Mouse (Mus musculus): ENCODE measurements around the gene Gm45140. TPM values are rescaled to one million over a fixed set of nuclear protein-coding genes. Genes with fewer than 3 reads are reported as not detected.
A peak's percentile ranks its signal among the peaks of the same experiment; 100 is the strongest.
"Not testable (repeated sequence)": the region's sequence is repeated elsewhere in the genome, so short reads cannot be mapped to it uniquely, and the experiment has no call there.

Gm45140 gene
- polyA plus RNA-seq, 1 experiment from 2014 or later, result 2.3 TPM

GRCm38 (mm10) chr6:87778294-87779173 is 57.1 kb downstream of the Gm45140 start:
- ATAC-seq (replicated peaks; ENCODE audit: insufficient number of reproducible peaks, low FRiP score, low TSS enrichment), result 0 out of 2 replicates have a peak, but pooled peaks have one; percentile 39
- Histone ChIP-seq H3K4me2 (no peak overlapping the region), H3K27me3 (ENCODE audit: control insufficient read depth, insufficient read depth, low read length) (no peaks in the 10 kb centered on the region), H3K4me1 (ENCODE audit: control insufficient read depth, insufficient read depth, low read length) (no peaks in the 10 kb centered on the region), H3K4me3 (ENCODE audit: low read depth, low read length) (no peak overlapping the region), H3K27ac (ENCODE audit: low read depth, low read length) (no peak overlapping the region), H3K9me3 (replicated peaks; ENCODE audit: control insufficient read depth, low read length) (no peaks in the 10 kb centered on the region), H3K36me3 (ENCODE audit: control insufficient read depth, insufficient read depth, low read length) (no peaks in the 10 kb centered on the region), H3K9ac (ENCODE audit: low read depth, low read length) (no peak overlapping the region)
- WGBS (ENCODE audit: insufficient replicate concordance), result 68% methylated on average over 11 of the region's 11 CpGs

DNA sequence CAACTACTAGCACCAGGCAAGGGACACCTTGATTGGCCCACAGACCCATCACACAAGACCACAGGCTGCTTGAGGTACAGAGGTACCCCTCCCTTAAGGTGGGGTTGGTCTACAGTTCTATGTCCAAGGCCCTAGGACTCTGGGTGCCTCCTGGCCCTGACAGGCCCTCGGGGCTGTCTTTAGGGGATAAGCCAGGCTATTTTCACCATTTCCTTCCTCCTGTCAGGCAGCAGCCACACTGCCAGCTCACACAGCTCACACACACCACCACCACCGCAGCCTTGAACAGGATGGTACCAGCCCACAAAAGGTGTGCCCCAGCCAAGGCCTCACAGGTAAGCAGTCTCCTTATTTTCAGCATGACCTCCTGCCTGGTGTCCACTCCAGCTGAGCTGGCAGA is 57.8 kb downstream of the Gm45140 start, which contains the start of gene Gp9:
Gene Gp9, plus strand, starts transcription at position 231 of the 400 bp plus-strand sequence.
- ATAC-seq (replicated peaks; ENCODE audit: insufficient number of reproducible peaks, low FRiP score, low TSS enrichment), result no peak

GRCm38 (mm10) chr6:87776663-87777062 is 58.9 kb downstream of the Gm45140 start:
- Histone ChIP-seq H3K27ac (ENCODE audit: low read depth, low read length) (0 out of 2 replicates have a peak overlapping the region, but pooled peaks have one; percentile 15), H3K9ac (ENCODE audit: low read depth, low read length) (no peak overlapping the region), H3K4me3 (ENCODE audit: low read depth, low read length) (no peak overlapping the region), H3K4me2 (no peak overlapping the region), H3K9me3 (replicated peaks; ENCODE audit: control insufficient read depth, low read length) (no peaks in the 10 kb centered on the region), H3K4me1 (ENCODE audit: control insufficient read depth, insufficient read depth, low read length) (no peaks in the 10 kb centered on the region), H3K27me3 (ENCODE audit: control insufficient read depth, insufficient read depth, low read length) (no peaks in the 10 kb centered on the region), H3K36me3 (ENCODE audit: control insufficient read depth, insufficient read depth, low read length) (no peaks in the 10 kb centered on the region)
- ATAC-seq (replicated peaks; ENCODE audit: insufficient number of reproducible peaks, low FRiP score, low TSS enrichment), result no peak
- 86% methylated on average over 1 of the region's 1 CpGs for WGBS (ENCODE audit: insufficient replicate concordance)

More for the DNA sequence above, 57.8 kb downstream of the Gm45140 start, which contains the start of gene Gp9:
- Histone ChIP-seq H3K27me3 (ENCODE audit: control insufficient read depth, insufficient read depth, low read length) (no peaks in the 10 kb centered on the region), H3K4me3 (ENCODE audit: low read depth, low read length) (no peak within 1 kb of the TSS), H3K9ac (ENCODE audit: low read depth, low read length) (no peak within 1 kb of the TSS), H3K4me1 (ENCODE audit: control insufficient read depth, insufficient read depth, low read length) (no peaks in the 10 kb centered on the region), H3K36me3 (ENCODE audit: control insufficient read depth, insufficient read depth, low read length) (no peaks in the 10 kb centered on the region), H3K4me2 (no peak within 1 kb of the TSS), H3K9me3 (replicated peaks; ENCODE audit: control insufficient read depth, low read length) (no peaks in the 10 kb centered on the region), H3K27ac (ENCODE audit: low read depth, low read length) (no peak within 1 kb of the TSS)
- WGBS (ENCODE audit: insufficient replicate concordance), result 46% methylated on average over 2 of the region's 2 CpGs

DNA sequence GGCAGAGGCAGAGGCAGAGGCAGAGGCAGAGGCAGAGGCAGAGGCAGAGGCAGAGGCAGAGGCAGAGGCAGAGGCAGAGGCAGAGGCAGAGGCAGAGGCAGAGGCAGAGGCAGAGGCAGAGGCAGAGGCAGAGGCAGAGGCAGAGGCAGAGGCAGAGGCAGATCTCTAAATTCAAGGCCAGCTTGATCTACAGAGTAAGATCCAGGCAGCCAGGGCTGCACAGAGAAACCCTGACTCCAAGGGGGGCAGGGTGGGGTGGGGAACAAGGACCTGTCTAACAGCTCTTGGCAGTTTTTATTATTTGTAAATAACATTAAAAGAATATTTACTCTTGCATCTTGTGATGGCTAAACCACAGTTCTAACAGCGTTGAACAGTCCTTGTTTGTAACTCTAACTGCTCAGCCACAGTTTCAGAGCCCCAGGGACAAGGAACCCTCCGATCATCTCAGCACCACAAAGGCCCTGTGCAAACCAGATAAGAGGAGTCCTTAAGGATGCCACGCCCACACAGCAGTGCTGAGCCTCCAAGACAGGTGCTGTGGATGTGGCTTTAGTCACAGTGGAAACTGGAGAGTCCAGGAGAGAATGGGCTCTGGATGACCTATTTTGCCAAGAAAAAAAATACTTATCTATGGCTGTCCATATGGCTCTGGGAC is 59.9 kb downstream of the Gm45140 start:
- Histone ChIP-seq H3K27ac (ENCODE audit: low read depth, low read length) (no peak overlapping the region), H3K36me3 (ENCODE audit: control insufficient read depth, insufficient read depth, low read length) (no peaks in the 10 kb centered on the region), H3K27me3 (ENCODE audit: control insufficient read depth, insufficient read depth, low read length) (no peaks in the 10 kb centered on the region), H3K9me3 (replicated peaks; ENCODE audit: control insufficient read depth, low read length) (no peaks in the 10 kb centered on the region), H3K4me3 (ENCODE audit: low read depth, low read length) (no peak overlapping the region), H3K4me1 (ENCODE audit: control insufficient read depth, insufficient read depth, low read length) (no peaks in the 10 kb centered on the region), H3K9ac (ENCODE audit: low read depth, low read length) (no peak overlapping the region), H3K4me2 (no peak overlapping the region)
- peak; percentile 61; the same call in 1 of the 2 replicates for ATAC-seq (replicated peaks; ENCODE audit: insufficient number of reproducible peaks, low FRiP score, low TSS enrichment)
- WGBS (ENCODE audit: insufficient replicate concordance), result 66% methylated on average over 3 of the region's 3 CpGs

GRCm38 (mm10) chr6:87774909-87775308 is 60.7 kb downstream of the Gm45140 start:
- ATAC-seq (replicated peaks; ENCODE audit: insufficient number of reproducible peaks, low FRiP score, low TSS enrichment), result no peak
- WGBS (ENCODE audit: insufficient replicate concordance), result 79% methylated on average over 9 of the region's 9 CpGs

DNA sequence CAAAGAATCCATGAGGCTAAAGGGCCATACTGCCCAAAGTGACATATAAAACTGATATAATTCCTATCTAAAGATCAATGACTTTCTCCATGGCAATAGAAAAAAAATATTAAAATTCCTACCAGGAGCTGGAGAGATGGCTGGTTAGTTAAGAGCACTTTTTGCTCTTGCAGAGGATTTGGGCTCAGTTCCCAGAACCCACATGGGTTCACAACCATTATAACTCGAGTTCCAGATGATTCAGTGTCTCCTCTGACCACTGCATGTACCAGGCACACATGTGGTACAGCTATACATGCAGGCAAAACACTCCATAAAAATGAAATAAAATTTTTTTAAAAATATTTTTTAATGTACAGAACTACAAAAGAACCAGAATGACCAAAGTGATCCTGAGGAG is 61.1 kb downstream of the Gm45140 start:
- Histone ChIP-seq H3K27me3 (ENCODE audit: control insufficient read depth, insufficient read depth, low read length) (no peaks in the 10 kb centered on the region), H3K9me3 (replicated peaks; ENCODE audit: control insufficient read depth, low read length) (no peaks in the 10 kb centered on the region), H3K9ac (ENCODE audit: low read depth, low read length) (no peak overlapping the region), H3K4me2 (no peak overlapping the region), H3K4me1 (ENCODE audit: control insufficient read depth, insufficient read depth, low read length) (no peaks in the 10 kb centered on the region), H3K4me3 (ENCODE audit: low read depth, low read length) (no peak overlapping the region), H3K27ac (ENCODE audit: low read depth, low read length) (no peak overlapping the region), H3K36me3 (ENCODE audit: control insufficient read depth, insufficient read depth, low read length) (no peaks in the 10 kb centered on the region)
- WGBS (ENCODE audit: insufficient replicate concordance), result 50% methylated on average over 1 of the region's 1 CpGs
- ATAC-seq (replicated peaks; ENCODE audit: insufficient number of reproducible peaks, low FRiP score, low TSS enrichment), result no peak

More at GRCm38 (mm10) chr6:87774909-87775308, 60.7 kb downstream of the Gm45140 start:
- Histone ChIP-seq H3K27me3 (ENCODE audit: control insufficient read depth, insufficient read depth, low read length) (no peaks in the 10 kb centered on the region), H3K9me3 (replicated peaks; ENCODE audit: control insufficient read depth, low read length) (no peaks in the 10 kb centered on the region), H3K4me2 (no peak overlapping the region), H3K27ac (ENCODE audit: low read depth, low read length) (no peak overlapping the region), H3K9ac (ENCODE audit: low read depth, low read length) (no peak overlapping the region), H3K36me3 (ENCODE audit: control insufficient read depth, insufficient read depth, low read length) (no peaks in the 10 kb centered on the region), H3K4me1 (ENCODE audit: control insufficient read depth, insufficient read depth, low read length) (no peaks in the 10 kb centered on the region), H3K4me3 (ENCODE audit: low read depth, low read length) (no peak overlapping the region)

- Histone ChIP-seq H3K27ac (ENCODE audit: low read depth, low read length) (no peak overlapping the region), H3K4me3 (ENCODE audit: low read depth, low read length) (no peak overlapping the region), H3K4me1 (ENCODE audit: control insufficient read depth, insufficient read depth, low read length) (no peaks in the 10 kb centered on the region), H3K9ac (ENCODE audit: low read depth, low read length) (no peak overlapping the region), H3K27me3 (ENCODE audit: control insufficient read depth, insufficient read depth, low read length) (no peaks in the 10 kb centered on the region), H3K4me2 (no peak overlapping the region), H3K9me3 (replicated peaks; ENCODE audit: control insufficient read depth, low read length) (no peaks in the 10 kb centered on the region), H3K36me3 (ENCODE audit: control insufficient read depth, insufficient read depth, low read length) (no peaks in the 10 kb centered on the region)
- no peak for ATAC-seq (replicated peaks; ENCODE audit: insufficient number of reproducible peaks, low FRiP score, low TSS enrichment)
- 53% methylated on average over 8 of the region's 8 CpGs for WGBS (ENCODE audit: insufficient replicate concordance)
Measured at GRCm38 (mm10) chr6:87770626-87771025, 65.0 kb downstream of the Gm45140 start.

GRCm38 (mm10) chr6:87764296-87764695 is 71.3 kb downstream of the Gm45140 start:
- ATAC-seq (replicated peaks; ENCODE audit: insufficient number of reproducible peaks, low FRiP score, low TSS enrichment); H3K36me3 ChIP-seq (ENCODE audit: control insufficient read depth, insufficient read depth, low read length); H3K4me3 ChIP-seq (ENCODE audit: low read depth, low read length); H3K27ac ChIP-seq (ENCODE audit: low read depth, low read length); H3K27me3 ChIP-seq (ENCODE audit: control insufficient read depth, insufficient read depth, low read length); H3K9me3 ChIP-seq (replicated peaks; ENCODE audit: control insufficient read depth, low read length); H3K4me1 ChIP-seq (ENCODE audit: control insufficient read depth, insufficient read depth, low read length); H3K9ac ChIP-seq (ENCODE audit: low read depth, low read length); H3K4me2 ChIP-seq: not testable (repeated sequence)
- 89% methylated on average over 2 of the region's 2 CpGs for WGBS (ENCODE audit: insufficient replicate concordance)

Measured in heart, embryonic 11.5 days (tissue).